Mouse (Mus musculus): Measurements from ENCODE around the gene Klhl12. TPM values are rescaled to one million over a fixed set of nuclear protein-coding genes. Genes with fewer than 3 reads are reported as not detected.
"Not testable (repeated sequence)": the region's sequence is repeated elsewhere in the genome, so short reads cannot be mapped to it uniquely, and the experiment has no call there.

Klhl12 gene
- total and polyA plus RNA-seq, 3 experiments, result 4.7 to 20.9 (median 17.0) TPM

DNA sequence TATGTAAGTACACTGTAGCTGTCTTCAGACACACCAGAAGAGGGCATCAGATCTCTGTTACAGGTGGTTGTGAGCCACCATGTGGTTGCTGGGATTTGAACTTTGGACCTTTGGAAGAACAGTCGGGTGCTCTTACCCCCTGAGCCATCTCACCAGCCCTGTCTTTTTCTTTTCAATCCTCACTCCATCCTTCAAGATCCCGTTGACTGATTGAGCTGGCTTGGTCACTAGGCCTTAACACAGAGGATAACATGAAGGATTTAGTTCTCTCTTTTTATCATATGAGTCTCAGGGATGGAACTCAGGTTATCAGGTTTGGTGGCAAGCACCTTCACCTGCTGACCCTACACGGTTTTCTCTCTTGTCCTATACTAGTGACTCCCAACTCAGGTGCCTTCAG is 6.8 kb upstream of the Klhl12 start:
- DNase-seq, result not testable (repeated sequence)

DNA sequence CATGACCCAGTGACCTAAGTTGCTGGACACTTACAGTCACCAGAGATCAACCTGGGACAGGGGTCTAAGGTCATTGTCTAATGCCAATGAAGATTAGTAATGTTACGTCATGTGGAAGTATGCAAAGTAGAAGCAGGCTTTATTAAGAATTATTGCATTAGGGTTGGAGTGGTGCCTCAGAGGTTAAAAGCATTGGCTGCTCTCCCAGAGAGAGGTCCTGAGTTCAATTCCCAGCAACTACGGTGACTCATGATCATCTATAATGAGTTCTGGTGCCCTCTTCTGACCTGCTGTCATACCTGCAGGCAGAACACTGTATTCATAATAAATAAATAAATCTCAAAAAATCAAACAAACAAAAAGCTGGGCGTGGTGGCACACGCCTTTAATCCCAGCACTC is 5.1 kb upstream of the Klhl12 start:
- no peak for DNase-seq

DNA sequence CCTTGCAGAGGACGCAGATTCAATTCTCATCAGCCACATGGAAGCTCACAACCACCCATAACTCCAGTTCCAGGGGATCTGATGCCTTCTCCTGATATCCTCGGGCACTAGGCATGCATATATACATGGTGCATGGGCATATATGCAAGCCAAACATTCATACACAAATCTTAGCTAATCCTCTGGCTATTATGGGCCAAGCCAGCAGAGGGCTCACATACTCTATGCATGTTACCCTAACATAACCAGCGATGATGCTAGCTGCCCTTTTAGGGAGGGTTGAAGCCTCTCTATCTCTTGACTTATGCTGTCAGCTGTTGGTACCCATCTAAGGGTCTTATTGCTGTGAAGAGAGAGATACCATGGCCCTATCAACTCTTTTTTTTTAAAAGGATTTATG is 4.3 kb upstream of the Klhl12 start:
- DNase-seq, result peak; percentile 55

DNA sequence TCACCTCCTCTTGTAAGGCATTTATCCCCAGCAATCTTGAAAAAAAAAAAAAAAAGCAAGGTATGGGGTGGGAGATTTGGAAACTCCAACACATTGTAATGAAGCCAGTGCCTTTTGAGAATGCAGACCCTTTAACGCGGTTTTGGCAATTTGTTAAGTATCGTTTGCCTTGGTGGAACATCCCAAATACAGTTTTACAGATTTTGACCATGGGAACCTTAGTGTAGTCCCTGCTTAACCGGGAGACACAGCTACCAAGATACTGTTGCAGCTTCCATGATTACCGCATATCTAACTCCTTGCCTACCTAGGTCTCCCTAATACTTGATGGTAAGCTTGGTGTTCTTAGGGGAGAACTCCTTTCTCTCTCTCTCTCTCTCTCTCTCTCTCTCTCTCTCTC is 729 bp downstream of the Klhl12 start:
- no peak for DNase-seq

DNA sequence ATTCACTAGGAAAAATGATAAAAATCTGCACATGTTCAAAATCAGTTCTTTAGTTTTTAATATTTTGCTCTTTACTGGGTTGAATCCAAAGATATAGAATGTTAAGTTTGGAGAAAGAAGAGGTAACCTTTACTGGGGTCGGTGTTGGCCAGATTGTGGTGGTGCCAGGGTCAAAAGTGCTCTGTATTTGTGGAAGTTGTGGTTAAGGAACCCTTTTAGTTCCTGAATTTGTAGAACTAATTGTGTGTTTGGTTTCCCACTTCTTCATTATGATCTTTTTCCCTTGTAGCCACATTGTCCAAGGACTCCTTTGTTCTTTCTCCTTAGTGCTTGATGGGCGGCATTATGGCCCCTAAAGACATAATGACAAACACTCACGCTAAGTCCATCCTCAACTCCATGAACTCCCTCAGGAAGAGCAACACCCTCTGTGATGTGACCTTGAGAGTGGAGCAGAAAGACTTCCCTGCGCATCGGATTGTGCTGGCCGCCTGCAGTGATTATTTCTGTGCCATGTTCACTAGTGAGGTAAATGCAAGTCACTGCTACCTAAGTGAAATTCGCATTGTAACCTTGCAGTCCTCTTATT is 2.9 kb downstream of the Klhl12 start:
- DNase-seq, result no peak

DNA sequence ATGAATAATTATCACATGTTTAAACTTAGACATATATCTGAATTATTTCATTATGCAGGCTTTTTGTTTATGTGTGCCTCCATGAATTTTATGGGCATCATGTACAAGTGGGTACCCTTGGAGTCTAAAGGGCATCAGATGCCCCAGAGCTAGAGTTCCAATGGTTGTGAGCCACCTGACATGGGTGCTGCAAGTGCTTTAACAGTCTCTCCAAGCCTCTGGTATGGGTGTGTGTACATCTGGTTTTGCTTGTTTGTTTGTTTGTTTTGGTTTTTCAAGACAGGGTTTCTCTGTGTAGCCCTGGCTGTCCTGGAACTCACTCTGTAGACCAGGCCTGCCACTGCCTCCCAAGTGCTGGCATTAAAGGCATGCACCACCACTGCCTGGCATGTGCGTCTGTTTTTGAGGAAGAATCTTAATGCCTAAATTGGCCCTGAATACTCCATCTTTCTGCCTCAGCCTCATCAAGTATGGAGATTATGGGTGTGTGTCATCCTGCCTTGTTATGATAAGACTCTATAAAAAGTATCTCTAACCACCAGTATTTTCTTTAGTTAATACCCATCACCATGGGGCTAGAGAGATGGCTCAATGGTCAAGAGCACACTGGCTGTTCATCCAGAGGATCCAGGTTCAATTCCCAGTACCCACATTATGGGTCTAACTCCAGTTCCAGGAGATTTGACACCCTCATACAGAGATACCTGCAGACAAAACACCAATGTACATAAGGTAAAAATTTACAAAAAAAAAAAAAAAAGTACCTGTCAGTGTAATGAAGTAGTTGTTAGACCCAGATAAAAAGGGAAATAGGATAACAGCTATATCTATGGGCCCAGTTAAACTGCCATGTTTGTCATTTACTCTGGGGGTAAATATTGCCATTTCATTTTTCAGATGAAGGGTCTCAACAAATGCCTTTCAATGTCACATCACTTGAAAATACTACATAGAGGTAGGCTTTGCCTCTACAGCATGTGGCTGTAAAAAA is 5.3 kb downstream of the Klhl12 start:
- DNase-seq, result no peak

DNA sequence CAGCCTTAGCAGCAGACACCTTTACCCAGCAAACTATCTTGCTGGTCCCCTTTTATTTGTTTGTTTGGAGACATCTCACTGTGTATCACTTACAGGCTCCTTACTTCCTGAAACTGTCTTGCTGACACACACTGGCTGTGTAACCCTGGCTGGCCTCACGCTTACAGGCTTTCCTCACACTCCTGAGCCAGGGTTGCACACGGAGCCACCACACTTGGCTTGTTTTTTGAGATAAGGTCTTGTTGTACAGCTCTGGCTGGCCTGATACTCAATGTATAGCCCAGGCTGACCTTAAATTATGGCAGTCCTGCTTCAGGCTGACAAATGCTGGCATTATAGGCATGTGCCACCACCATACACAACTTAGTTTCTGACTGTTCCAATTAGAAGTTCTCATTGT is 29.3 kb downstream of the Klhl12 start:
- DNase-seq, result no peak

DNA sequence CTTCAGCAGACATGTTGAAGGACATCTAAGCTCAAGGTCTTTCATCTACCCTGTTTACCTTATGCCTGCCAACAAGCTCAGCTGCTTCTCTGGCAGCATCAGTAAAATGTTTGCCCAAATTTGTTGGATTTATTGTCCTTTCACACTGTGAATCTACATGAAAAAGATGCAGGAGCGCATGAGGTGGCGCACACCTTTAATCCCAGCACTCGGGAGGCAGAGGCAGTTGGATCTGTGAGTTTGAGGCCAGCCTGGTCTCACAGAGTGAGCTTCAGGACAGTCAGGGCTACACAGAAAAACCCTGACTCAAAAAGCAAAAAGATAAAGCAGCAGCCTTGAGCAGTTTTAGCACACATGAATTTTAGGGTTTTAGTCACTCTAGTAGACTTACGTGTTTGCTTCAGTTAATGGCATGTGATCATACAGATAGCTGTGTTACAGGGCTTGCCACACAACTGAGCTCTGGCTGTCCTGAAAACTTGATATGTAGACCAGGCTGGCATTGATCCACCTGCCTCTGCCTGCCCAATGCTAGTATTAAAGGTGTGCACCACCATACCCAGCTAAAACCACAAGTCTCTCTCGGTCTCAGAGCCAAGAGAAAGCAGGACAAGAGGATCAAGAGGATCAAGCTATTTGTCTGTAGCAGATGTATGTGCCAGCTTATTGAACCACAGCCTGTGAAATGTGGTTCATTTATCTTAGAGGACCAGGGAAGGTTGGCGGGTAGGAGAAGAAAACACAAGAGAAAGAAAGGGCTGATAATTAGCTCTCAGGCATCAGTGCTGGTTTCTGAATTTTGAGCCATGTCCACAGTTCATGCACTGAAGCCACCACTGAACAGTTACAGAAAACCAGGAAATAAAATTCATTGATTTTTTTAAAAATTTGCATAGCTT is 35.8 kb downstream of the Klhl12 start:
- peak; percentile 45 for DNase-seq

DNA sequence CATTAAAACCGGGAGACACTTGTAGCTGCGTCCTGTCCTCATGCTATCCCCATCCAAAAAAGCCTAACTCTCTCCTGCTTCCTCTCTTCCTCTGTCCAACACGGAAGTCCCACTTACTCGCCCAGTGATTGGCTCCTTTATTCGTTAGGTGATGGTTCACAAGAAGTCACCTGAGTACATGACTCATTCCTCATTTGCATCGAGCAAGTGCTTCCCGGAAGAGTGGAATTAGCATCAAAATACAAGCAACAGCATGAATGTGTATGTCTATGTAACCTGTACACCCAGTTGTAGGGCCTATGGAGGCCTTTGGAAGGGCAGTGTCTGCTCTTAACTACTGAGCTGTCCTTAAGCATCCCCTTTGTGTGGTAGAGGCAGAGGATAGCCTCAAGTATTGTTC is 36.9 kb downstream of the Klhl12 start:
- no peak for DNase-seq

DNA sequence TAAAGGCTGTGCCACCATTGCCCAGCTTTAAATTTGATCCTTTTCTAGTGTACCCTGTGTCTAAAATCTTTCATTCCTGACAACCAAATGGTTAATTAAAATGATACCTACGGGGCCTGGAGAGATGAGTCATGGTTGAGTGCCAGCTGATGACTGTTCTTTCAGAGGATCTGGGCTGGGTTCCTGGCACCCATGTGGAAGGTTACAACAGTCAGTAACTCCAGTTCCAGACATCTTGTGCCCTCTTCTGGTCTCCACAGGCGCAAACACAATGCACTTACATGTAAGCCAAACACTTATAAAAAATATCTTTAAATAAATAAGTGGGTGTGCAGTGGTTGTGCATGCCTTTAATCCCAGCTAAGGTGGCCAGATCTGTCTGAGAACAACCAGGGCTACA is 38.2 kb downstream of the Klhl12 start:
- no peak for DNase-seq

DNA sequence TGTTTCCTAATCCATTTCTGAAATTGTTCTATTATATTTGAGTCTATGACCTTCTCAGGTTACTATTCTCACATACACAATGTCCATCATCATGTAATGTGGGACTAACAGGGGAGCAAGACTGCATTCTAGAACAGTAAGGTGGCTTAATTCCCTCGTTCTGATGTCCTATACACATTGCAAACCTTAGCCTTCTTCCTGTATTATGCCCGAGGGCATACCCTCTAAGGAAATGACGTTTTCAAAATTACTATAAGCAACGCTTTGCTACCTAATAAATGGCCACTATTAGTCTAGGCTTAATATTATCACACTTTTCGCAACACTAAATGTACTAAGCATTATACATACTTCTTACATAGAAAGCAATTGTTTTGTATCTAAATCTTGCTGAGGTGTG is 38.6 kb downstream of the Klhl12 start:
- no peak for DNase-seq

DNA sequence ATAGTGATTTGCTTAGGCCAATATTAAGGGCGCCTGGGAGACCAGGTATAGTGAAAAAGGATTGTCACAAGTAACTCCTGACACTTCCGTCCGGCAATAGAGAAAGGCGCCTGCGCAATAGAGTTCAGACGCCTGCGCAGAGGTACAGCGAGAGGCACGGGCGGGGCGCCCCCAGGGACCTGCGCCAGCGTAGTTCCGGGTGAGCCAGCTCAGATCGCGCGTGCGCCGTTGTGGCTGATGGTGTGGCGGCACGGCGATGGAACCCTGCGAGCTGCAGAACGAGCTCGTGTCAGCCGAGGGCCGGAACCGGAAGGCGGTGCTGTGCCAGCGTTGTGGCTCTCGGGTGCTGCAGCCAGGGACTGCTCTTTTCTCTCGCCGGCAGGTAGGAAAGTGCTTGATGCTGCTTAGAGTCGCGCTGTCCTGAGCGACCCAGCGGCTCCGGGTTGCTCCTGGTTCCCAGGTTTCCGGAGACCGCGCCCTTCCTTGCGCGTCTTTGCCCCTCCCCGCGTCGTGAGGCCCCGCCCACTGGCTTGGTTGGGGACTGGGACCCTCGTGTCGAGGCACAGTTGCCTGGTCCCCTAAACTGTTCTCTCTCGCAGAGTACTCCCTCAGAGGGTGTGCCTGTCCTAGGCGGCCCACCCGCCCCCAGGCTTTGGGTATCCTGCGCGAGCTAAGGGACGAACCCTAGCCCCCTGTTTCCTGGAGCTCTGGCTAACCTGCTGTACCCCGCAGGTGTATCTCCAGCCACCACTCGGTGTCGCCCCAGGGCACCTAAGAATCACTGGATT is 39.3 kb downstream of the Klhl12 start, which contains the start of gene Rabif:
Rabif (plus strand) TSS at position 221 of the 788 bp plus-strand sequence.
- DNase-seq, result peak; percentile 99

DNA sequence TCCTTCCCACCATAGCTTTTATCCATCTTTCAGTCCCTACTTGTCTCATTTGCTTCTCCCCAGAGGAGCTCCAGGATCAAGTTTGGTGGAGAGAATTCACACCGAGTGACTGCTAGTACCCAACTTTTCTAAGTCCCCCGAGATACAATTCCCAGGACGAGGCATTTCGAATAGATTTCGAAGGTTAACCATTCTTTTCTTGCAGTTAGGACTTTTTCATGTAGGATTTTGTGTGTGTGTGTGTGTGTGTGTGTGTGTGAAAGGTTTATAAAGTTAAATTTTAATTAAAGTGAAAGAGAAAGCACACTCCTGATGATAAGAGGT is 39.8 kb downstream of the Klhl12 start:
- no peak for DNase-seq

DNA sequence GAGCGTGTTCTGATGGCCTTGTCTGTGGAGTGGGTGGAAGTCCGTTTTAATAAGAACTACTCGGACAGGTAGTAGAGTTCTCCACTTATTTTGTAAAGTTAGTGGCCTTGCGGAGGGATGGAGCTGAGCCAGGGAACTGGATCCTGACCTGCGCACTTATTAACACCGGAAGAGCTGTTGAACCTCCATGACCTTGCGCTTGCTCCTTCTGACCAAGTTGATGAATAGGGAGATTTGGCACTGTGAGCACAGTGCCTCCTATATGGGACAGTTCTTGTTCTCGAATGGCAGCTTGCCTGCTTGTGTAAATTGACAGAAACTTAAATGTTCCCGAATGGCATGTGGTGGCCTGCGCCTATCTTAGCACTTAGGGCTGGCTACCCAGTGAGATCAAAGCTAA is 40.7 kb downstream of the Klhl12 start:
- DNase-seq, result peak; percentile 52

DNA sequence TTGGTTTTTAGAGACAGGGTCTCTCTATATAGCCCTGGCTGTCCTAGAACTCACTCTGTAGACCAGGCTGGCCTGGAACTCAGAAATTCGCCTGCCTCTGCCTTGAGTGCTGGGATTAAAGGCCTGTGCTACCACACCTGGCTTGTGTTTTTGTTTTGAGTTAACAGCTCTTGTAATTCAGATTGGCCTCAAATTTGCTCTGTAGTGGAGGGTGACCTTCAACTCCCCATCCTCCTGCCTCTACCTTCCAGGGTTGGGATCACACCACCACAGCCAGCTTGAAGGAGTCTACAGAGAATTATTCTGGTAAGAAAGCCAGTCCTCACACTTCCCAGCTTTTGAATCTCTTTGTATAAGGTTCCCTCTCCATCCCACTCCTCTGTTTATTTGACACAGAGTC is 45.6 kb downstream of the Klhl12 start:
- no peak for DNase-seq

DNA sequence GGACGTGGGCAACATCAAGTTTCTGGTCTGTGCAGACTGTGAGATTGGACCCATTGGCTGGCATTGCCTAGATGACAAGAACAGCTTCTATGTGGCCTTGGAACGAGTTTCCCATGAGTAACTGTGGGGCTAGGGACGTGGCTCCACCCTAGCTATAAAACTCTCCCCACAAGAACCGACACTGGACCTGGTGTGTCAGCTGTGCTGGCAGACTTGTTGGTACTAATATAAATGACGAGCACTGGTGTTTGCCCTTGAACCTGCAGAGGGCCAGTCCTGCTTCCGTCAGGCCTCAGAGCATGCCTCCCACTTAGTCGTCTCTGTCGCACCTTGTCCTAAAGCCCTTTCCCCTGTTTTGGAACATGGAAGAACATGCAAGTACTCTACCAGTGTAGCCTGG is 50.9 kb downstream of the Klhl12 start:
- peak; percentile 83 for DNase-seq

DNA sequence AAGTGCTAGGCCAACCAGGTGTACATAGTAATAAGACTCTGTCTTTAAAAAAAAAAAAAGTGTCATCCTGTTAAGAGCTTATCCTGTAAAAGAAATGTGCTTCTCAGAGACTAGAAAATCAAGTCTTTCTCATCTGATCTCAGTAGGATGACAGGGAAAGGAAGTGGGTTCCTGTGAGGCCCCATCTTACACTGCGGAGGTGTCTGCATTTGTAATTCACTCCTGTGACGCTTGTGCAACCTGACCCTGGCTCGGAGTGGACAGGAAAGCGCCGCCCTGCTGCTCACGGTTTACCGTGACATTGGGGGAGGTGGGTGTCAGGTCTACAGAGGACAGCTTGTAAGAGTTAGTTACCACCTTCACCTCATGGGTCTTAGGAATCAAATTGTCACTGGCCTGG is 54.7 kb downstream of the Klhl12 start:
- no peak for DNase-seq

DNA sequence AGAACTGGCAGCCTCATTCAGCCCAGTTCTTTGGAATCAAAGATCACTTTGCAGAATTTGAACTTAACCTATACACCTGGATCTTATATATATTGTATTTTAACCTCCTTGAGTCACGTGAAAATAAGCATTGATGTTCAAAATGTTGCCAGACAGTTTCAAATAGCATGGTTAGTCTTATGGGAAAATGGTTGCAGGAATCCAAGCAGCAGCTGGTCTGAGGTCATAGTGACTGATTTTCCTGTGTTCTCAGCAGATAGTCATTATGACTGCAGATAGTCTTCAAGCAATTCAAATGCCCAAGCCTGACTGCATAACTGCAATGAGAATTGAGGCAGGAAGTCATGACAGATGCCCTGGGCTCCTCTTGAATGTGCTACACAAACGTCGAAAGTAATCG is 56.9 kb downstream of the Klhl12 start:
- DNase-seq, result no peak

DNA sequence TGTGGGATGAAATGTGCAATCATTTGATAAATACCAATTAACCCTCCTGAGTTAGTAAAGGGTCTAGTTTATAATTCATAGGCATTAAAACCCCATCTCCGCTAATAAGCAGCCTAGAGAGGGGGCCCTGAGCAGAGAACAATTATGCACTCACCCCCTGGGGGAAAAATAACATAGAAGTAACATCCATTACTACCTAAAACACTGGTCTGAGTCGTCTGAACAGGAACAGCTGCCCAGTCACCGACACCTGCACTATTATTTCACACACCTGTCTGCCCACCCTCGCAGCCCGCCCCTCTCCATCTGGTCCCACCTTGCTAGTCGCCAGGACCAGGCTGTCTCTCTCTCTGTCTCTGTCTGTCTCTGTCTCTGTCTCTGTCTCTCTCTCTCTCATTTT is 57.3 kb downstream of the Klhl12 start:
- no peak for DNase-seq

DNA sequence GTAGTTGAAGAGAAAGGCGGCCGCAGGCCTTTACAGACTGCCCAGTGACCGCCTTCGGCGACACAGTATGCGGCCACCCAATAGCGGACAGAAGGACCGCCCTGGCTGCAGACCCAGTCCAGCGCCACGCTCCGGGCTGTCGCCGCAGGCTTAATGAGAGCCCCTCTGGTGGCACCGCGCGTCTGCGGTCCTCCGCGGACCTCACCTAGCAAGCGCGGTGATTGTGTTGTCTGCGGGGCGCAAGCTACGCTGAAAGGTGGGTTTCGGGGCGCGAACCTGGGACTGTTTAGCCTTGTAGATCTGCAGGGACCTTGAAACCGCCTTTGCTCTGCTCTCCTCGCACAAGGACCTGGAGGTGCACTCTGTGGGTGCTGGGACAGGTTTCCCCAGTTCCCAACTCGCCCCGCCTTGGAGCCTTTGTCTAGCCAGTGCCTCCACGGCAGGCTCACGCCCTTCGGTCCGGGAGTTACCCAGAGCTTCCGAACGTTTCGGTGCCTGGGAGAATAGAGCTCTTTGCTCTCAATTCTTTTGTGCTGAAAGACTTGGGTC is 58.1 kb downstream of the Klhl12 start:
- peak; percentile 45 for DNase-seq

DNA sequence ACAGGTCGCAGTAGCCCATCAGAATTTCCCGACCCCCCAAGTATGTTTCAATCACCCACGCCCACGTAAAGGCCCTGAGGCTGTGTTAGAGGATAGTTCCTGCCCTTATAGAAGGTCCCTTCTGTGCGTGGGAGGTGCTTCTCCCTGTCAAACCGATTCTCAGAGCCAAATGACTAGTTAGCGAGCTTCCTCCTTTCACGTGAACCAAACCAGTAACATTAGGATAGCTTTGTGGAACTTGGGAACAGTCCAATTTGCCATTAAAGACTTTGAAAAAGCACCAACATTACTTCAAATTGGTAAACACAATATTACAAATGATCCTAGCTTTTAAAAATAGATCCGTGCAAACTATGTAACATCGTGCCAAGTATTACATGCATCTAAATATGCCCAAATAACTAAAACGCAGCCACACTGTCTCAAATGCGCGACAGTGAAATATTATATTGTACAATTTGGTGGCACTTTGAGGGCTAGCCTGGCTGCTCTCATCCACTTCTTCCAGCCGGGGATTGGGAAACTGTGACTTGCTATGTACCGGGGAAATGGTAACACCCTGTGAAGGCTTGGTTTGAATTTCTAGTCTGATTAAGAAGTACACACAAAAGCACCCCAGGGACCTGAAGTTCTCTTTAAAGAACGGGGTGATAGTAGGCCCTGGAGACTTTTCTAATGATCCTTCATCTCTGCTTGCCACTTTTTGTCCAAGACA is 58.7 kb downstream of the Klhl12 start:
- peak; percentile 16 for DNase-seq

All from adrenal gland, adult 2 months (tissue).